Mouse (Mus musculus) left cerebral cortex, adult 2 months (tissue): ENCODE data around the gene Oaf. TPM values are rescaled to one million over a fixed set of nuclear protein-coding genes. Genes with fewer than 3 reads are reported as not detected.

ENCODE experiments used
- DNase-seq, 2 experiments: peaks; one replicate each; pipeline ENCODE4 v3.0.0; 2021 to 2022; ENCODE audit warnings: low spot score in 2 of 2, mixed read lengths in 1 of 2; ENCODE audit errors: extremely low spot score in 1 of 2
- H3K27ac ChIP-seq: fragments of 200-600 bp; 2 replicates; pipeline ENCODE4 v1.8.1; 2022
- H3K4me3 ChIP-seq: fragments of 200-600 bp; 2 replicates; pipeline ENCODE4 v1.8.1; 2022
- CTCF ChIP-seq: fragments of 200-600 bp; IDR thresholded peaks from 2 replicates; pipeline ENCODE4 v1.8.1; 2022; ENCODE audit warnings: antibody characterized with exemption, mild to moderate bottlenecking, moderate library complexity
- intact Hi-C: fragments of 180-260 bp; cut with DNase I; formaldehyde crosslinking; loops from one replicate; pipeline ENCODE4 v1.15.1; 2025
- total RNA-seq, 2 experiments: library from RNA; stranded (reverse); gene quantifications; 2 replicates each; pipeline ENCODE4 v1.2.3; 2021

Gene Oaf
- total RNA-seq, 2 experiments from 2014 or later = 13.3 to 18.0 TPM

DNA sequence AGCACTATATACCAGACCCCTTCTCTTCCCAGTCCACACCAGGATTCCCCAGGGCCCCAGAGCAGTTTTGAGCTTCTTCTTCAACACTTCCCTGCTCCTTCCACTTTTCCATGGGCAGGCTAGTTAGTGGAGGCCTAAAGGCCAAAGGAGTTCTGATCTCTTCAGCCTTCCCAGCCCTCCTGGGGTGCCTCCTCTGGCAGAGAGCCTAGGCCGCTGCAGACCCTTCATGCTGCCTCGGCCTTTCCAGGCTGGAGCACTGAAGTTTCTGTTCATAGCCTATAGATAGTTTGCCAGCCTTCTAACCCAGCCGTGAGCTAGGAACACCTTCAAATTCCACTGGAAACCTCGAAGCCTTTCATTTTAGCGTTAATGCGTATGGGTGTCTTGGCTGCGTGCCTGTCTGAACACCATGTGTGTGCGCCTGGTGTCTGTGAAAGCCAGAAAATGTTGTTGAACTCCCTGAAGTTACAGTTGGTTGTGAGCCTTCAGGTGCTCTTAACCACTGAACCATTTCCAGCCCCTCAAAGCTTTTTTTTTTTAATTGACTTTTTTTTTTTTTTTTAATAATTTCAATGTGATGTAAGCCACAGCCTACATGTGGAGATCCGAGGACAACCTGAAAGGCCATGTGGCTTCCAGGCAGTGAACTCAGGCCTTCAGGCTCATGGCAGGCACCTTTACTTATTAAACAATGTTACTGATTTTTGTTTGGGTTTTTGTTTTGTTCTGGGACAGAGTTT, 23.3 kb upstream of the Oaf start:
- DNase-seq = no peak
- Histone ChIP-seq H3K4me3 (no peak overlapping the region), H3K27ac (no peak overlapping the region)
- intact Hi-C loops = no loop called here
- TF ChIP-seq CTCF = no peak

GRCm38 (mm10) chr9:43262390-43262789, 22.7 kb upstream of the Oaf start:
- H3K27ac ChIP-seq = no peak overlapping the region
- DNase-seq = no peak
- no peak overlapping the region for H3K4me3 ChIP-seq
- no peak for TF ChIP-seq CTCF
- intact Hi-C loops = no loop called here

DNA sequence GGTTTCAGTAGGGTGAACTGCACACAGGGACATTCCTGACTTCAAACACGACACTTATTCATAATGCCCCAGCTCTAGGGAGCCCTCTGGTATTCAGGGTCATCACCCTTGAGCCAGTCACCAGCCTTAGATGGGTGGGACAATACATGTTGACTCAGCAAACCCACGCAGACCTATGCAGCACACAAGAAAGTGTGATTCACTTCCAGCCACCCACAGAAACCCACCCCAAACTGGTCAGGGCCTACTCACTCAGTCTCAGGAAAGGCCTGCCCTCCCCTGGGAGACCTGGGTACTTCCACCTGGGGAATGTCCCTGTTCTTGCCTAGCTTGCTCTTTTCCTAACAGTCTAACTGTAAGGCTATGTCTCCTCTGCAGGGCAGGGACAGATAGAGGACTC, 22.2 kb upstream of the Oaf start:
- intact Hi-C loops = no loop called here
- no peak overlapping the region for H3K4me3 ChIP-seq
- no peak overlapping the region for H3K27ac ChIP-seq
- no peak; the same call in 1 of the 2 replicates for TF ChIP-seq CTCF
- DNase-seq = no peak

GRCm38 (mm10) chr9:43261124-43261907, 21.6 kb upstream of the Oaf start:
- TF ChIP-seq CTCF = no peak
- intact Hi-C loops = no loop called here
- Histone ChIP-seq H3K27ac (no peak overlapping the region), H3K4me3 (no peak overlapping the region)
- no peak for DNase-seq

DNA sequence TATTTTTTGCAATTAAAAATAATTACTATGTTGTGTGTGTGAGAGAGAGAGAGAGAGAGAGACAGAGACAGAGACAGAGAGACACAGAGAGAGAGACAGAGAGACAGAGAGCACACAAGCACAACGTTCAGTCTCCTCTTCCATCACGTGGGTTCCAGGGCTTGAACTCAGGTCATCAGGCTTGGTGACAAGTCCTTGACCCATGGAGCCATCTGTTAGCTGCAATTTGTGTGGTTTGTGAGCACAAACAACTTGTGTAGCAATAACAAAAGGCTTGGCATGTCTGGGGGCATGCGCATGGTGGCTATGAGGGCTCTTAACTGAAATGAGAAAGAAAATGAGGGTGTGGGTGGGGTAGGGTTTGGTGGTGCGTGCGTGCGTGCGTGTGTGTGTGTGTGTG, 20.9 kb upstream of the Oaf start:
- intact Hi-C loops = no loop called here
- H3K4me3 ChIP-seq = no peak overlapping the region
- TF ChIP-seq CTCF = no peak
- no peak overlapping the region for H3K27ac ChIP-seq
- DNase-seq = no peak

GRCm38 (mm10) chr9:43253271-43253681, 13.6 kb upstream of the Oaf start:
- intact Hi-C loops = no loop called here
- Histone ChIP-seq H3K27ac (no peak overlapping the region), H3K4me3 (no peak overlapping the region)
- no peak for DNase-seq
- TF ChIP-seq CTCF = no peak

DNA sequence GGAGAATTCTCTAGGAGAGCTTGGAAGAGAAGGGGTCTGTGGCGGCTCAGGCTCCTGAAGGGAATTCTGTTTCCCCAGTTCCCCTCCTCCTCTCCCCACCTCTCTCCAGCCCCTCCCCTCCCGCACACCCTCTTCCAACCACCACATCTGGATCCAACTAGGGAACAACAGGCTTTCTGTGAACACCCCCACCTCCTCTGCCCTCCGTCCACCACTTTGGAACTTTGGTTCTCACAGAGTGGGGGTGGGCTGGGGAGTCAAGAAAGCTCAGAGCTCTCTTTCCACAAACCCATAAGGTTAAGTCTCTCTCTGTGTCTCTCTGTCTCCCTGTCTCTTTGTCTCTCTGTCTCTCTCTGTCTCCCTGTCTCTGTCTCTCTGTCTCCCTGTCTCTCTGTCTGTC, 13.1 kb upstream of the Oaf start:
- no peak for DNase-seq
- no peak overlapping the region for H3K4me3 ChIP-seq
- no peak for TF ChIP-seq CTCF
- intact Hi-C loops = no loop called here
- no peak overlapping the region for H3K27ac ChIP-seq

DNA sequence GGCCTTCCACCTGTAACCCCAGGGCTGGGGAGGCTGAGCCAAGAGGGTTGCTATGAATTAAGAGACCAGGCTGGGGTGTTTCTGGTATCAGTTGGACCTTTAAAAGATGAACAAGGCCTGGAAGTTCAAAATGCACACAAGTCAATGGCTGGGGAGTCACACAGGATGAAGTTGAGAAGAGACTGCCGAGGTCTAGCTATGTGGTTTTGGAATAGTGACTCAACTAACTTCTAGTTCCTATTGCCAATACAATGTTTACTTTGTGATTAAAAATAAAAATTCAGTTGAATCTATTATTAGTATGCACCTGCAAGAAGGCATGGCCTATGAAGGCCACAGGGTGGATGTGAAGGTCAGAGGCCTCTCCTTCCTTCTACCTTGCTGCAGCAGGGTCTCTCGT, 12.1 kb upstream of the Oaf start:
- Histone ChIP-seq H3K27ac (no peak overlapping the region), H3K4me3 (no peak overlapping the region)
- TF ChIP-seq CTCF = no peak
- DNase-seq = no peak
- intact Hi-C loops = no loop called here

DNA sequence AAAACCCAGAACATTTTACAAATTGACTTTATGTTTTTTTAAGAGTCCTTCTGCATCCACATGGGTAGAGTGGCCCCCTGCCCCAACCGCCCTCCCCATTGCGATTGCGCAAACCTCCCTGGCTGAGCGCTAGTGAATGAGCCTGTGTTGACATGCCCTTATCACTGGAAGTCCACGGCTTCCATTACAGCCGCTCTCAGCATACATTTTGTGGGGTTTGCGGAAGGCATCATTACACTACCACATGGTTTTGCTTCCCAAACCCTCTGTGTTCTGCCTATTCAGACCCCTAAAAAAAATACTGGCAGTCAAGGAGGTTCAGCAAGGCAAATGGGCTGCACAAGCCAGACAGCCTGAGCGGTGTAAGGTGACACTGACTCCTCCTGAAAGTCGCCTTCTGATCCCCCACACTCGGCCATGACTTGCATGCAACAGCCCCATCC, 7.0 kb upstream of the Oaf start:
- Histone ChIP-seq H3K4me3 (no peak overlapping the region), H3K27ac (no peak overlapping the region)
- no peak for TF ChIP-seq CTCF
- intact Hi-C loops = no loop called here
- DNase-seq = no peak

DNA sequence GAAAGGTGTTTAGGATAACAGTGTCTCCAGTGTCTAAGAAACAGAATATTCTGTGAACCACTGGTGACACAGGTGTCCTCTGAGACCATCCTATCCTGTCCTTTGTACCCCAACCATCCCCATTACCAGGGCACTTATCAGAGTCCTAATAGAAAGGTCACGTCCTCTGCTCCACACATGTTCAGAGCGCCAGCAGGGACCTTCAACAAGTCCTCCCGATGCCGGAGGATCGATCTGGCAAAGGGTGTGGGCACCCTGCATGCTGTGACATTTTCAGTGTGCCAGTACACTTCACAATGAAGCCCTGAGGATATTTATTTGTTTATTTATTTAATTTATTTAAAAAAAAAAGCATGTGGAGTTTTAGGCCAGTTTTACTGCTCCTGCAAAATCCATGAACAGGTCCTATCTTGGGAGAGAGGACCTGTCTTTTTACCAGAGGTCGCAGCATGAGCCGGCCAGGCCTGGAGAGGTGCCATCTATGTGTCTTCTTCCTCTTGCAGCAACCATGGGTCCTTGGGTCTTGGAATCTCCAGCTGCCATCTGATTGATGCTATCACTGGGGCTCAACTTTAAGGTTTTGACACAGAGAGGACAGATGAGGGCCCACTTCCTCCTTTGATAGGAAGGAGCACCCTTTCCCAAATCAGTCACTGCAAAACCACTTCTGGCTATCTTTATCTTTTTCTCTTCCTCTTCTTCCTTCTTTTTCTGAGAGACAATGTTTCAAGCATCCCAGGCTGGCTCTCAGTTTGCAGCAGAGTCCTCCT, 6.3 kb upstream of the Oaf start:
- intact Hi-C loops = no loop called here
- no peak overlapping the region for H3K27ac ChIP-seq
- H3K4me3 ChIP-seq = no peak overlapping the region
- no peak for TF ChIP-seq CTCF
- DNase-seq = no peak

DNA sequence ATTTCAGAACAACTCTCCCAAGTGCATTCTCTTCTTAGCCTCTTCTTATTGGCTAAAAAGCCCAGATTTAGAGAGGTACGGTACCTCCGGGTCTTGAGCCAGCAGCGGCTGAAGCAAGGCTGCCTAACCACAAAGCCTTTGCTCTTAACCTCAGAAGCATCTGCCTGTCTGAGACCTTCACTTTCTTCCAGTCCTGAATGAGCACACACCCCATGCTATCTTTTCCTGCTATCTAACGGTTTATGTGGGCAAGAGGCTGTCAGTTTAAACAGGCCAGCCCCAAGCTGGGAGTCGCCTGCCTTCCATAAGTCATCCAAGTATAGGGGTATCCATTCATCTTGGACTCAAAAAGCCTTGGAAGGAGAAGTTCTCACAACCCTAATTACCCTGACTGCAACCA, 2.7 kb upstream of the Oaf start:
- intact Hi-C loops = no loop called here
- no peak overlapping the region for H3K4me3 ChIP-seq
- no peak for DNase-seq
- H3K27ac ChIP-seq = no peak overlapping the region
- TF ChIP-seq CTCF = no peak

DNA sequence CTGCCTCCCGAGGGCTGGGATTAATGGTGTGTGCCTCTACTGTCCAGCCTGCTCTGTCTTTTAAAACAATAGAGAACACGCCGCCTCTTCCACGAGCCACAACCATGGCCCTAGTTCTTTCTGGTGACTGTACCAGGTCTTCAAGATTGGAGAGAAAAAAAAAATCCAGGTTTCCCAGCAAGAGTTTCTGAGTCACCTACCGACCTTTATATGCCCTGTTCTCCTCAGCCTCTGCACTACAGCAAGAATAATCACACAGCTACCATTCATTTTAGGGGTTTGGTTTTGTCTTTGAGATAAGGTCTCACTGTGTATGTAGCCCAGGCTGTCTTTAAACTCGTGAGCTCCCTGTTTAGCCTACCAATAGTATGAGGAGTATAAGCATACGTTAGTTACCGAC, 2.3 kb upstream of the Oaf start:
- TF ChIP-seq CTCF = no peak
- no peak overlapping the region for H3K27ac ChIP-seq
- no peak overlapping the region for H3K4me3 ChIP-seq
- no peak for DNase-seq
- intact Hi-C loops = no loop called here
